Mouse (Mus musculus): ENCODE results near the gene Amy2a3. TPM values are rescaled to one million over a fixed set of nuclear protein-coding genes. Genes with fewer than 3 reads are reported as not detected.
"Not testable (repeated sequence)": the region's sequence is repeated elsewhere in the genome, so short reads cannot be mapped to it uniquely, and the experiment has no call there.

Gene Amy2a3
- not detected for total RNA-seq (2021)

- DNase-seq (ENCODE audit: extremely low spot score in 1 of 2, low spot score in 2 of 2); intact Hi-C loops (cut with DNase I): not testable (repeated sequence)
Observed at GRCm38 (mm10) chr3:113323952-113324351, at the start of gene Amy2a3. TSS of gene Amy2a3 (minus strand) at chr3:113324052.

- not testable (repeated sequence) for DNase-seq (ENCODE audit: extremely low spot score in 1 of 2, low spot score in 2 of 2)
Observed at GRCm38 (mm10) chr3:113356558-113356957, 32.7 kb upstream of the Amy2a3 start, which contains the start of gene Amy2a2. TSS of gene Amy2a2 (minus strand) at chr3:113356658.

GRCm38 (mm10) chr3:113345484-113345883 is 21.6 kb upstream of the Amy2a3 start:
- intact Hi-C loops (cut with DNase I); DNase-seq (ENCODE audit: extremely low spot score in 1 of 2, low spot score in 2 of 2): not testable (repeated sequence)

More at GRCm38 (mm10) chr3:113356558-113356957, 32.7 kb upstream of the Amy2a3 start, which contains the start of gene Amy2a2:
- intact Hi-C loops (cut with DNase I): not testable (repeated sequence)

- intact Hi-C loops (cut with DNase I); DNase-seq (ENCODE audit: extremely low spot score in 1 of 2, low spot score in 2 of 2): not testable (repeated sequence)
Observed at GRCm38 (mm10) chr3:113312937-113313336, 10.9 kb downstream of the Amy2a3 start.

GRCm38 (mm10) chr3:113291349-113291748 is 32.5 kb downstream of the Amy2a3 start, which contains the start of gene Amy2a4:
TSS of gene Amy2a4 (minus strand) at chr3:113291449.
- DNase-seq (ENCODE audit: extremely low spot score in 1 of 2, low spot score in 2 of 2); intact Hi-C loops (cut with DNase I): not testable (repeated sequence)

- DNase-seq (ENCODE audit: extremely low spot score in 1 of 2, low spot score in 2 of 2); intact Hi-C loops (cut with DNase I): not testable (repeated sequence)
Observed at GRCm38 (mm10) chr3:113280285-113280684, 43.6 kb downstream of the Amy2a3 start.

- DNase-seq (ENCODE audit: extremely low spot score in 1 of 2, low spot score in 2 of 2); intact Hi-C loops (cut with DNase I): not testable (repeated sequence)
Observed at GRCm38 (mm10) chr3:113279586-113279985, 44.3 kb downstream of the Amy2a3 start.

Other genes starting within 250 kb of the Amy2a3 start
- gene Amy2a5, start 65.2 kb downstream of the Amy2a3 start, total RNA-seq (2021): under 1 TPM; 0.09 to 0.16 TPM
- not detected for gene Amy2a4, start 32.6 kb downstream of the Amy2a3 start, total RNA-seq (2021)
- not detected for gene Amy2a2, start 32.6 kb upstream of the Amy2a3 start, total RNA-seq (2021)
- gene Amy2a1, start 208.4 kb upstream of the Amy2a3 start, total RNA-seq (2021): not detected

All from left cerebral cortex, postnatal 10 days (tissue).